Mouse (Mus musculus): ENCODE results near the gene Itga9.

DNA sequence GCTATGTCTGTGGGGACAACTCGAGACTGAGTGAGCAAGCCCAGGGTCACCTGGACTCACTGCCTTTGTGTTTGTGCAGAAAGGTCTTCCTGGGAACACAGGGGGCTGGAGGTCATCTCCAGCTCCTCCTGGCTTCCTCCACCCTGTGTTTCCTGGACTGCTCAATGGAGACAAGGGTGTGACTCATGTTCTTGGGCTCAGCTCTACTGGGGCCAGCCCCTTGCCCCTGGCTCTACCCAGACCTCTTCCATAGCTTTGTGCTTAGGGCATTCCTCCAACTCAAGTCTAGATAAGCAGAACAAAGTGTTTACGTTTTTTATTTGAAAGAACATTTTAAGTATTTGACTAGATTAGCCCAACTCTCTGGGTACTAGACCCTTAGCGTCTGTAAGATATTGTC is 41.0 kb downstream of the Itga9 start:
- TF ChIP-seq CTCF (IDR thresholded peaks at IDR 0.05; ENCODE audit: control insufficient read depth, insufficient read depth, insufficient replicate concordance, low read depth, low read length), result no peak
- no peak for TF ChIP-seq POLR2A (IDR thresholded peaks at IDR 0.05; ENCODE audit: control insufficient read depth, low read depth, low read length)
